Mouse (Mus musculus) mammary gland, adult 2 months (tissue): ENCODE results near the gene Fancb. TPM values are rescaled to one million over a fixed set of nuclear protein-coding genes. Genes with fewer than 3 reads are reported as not detected.

Experiments used
- polyA plus RNA-seq: library from polyadenylated mRNA; depleted of rRNA; stranded (reverse); fragments of >200 nt; gene quantifications from 2 replicates; pipeline ENCODE4 v1.2.3, GENCODE M21; 2012; ENCODE audit warnings: low replicate concordance; rRNA removed

Fancb gene
- 0.17 and 0.83 TPM in 2 replicates for polyA plus RNA-seq

DNA sequence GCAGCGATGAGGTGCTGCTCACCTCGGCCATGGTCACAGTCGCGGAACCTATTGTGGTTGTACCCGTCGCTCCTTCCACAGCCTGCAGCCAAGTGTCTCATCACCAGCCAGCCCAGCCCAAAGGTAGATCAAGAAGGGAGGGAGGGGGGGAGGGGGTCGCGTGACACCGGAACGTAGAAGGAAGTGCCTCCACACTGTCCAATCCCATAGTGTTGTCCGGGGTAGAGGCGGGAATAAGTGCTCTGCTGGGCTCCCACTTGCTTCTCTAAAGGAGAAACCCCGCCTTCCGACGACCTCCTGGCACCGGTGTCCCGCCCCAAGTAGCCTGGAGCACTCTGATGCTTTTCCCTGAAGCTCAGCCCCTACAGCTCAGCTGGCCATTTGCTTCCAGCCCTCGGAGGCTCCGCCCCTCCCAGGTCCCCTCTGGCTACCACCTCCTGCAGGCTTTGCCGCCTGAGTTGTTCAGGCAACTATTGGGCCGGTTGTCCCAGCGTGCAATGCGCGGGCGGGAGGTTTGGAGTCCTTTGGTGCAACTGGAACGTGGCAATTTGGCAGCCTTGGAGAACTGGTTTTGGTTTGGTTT, at the start of gene Fancb, which contains the start of gene Mospd2:
Gene Fancb, plus strand, starts transcription at position 400 of the 583 bp plus-strand sequence.
Gene Mospd2, minus strand, starts transcription at position 183 of the 583 bp plus-strand sequence.

DNA sequence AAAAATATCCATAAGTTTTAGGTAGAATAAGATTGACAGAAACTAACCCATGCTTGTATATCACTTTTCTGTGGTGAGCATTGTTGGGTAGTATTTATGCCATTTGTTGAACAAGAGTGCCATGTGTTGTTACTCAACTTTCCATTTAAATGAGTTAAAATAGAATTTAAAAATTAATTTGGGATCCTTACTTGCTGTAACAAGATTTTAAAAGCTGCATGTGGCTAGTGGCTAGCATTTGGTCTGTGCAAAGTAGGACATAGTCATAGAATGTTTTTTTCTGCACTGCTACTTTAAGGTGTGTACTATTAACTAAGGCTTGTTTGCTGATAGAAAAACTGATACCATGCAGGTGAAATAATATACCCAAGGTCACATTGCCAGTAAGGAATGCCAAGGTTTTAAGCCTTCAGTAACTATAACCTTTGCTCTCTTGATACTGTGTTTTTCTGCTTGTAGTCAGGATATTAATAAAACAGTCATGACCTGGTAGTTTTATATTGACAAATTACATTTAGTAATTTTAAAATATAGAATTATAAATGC, 24.5 kb downstream of the Fancb start, which contains the start of gene Gm17604:
Gene Gm17604, minus strand, starts transcription at position 51 of the 546 bp plus-strand sequence.

Other genes with a start within 250 kb of the Fancb start
- gene Mospd2, start 217 bp upstream of the Fancb start, polyA plus RNA-seq = 3.1 and 6.9 TPM in 2 replicates
- gene Gm17604, start 24.2 kb downstream of the Fancb start, polyA plus RNA-seq = not detected in 2 replicates